Mouse (Mus musculus) forebrain, embryonic 14.5 days (tissue): Measurements from ENCODE around the gene Agr2. TPM values are rescaled to one million over a fixed set of nuclear protein-coding genes. Genes with fewer than 3 reads are reported as not detected.
A peak's percentile ranks its signal among the peaks of the same experiment; 100 is the strongest.

ENCODE experiments used
- ATAC-seq: fragments of 200-750 bp; cut with Nextera tagmentation; 2 replicates; pipeline ENCODE4 v1.8.0; 2017; ENCODE audit warnings: mild to moderate bottlenecking, moderate library complexity
- DNase-seq: peaks from one replicate; pipeline ENCODE4 v3.0.0-alpha.2; 2015; ENCODE audit warnings: low spot score
- H3K27ac ChIP-seq: fragments of 300-500 bp; sonication (generic); 2 replicates; pipeline ENCODE4 v1.5.1; 2014; ENCODE audit warnings: low read depth, mild to moderate bottlenecking, control low read depth, low read length, moderate library complexity
- H3K27me3 ChIP-seq: fragments of 300-500 bp; sonication (generic); replicated peaks from 2 replicates; pipeline ENCODE4 v1.6.1; 2014; ENCODE audit warnings: low read length, control low read depth, mixed read lengths; ENCODE audit not compliant: control insufficient read depth, insufficient read depth
- H3K36me3 ChIP-seq: fragments of 300-500 bp; sonication (generic); 2 replicates; pipeline ENCODE4 v1.6.1; 2014; ENCODE audit warnings: low read length, control low read depth; ENCODE audit not compliant: control insufficient read depth, insufficient read depth
- H3K4me1 ChIP-seq: fragments of 300-500 bp; sonication (generic); 2 replicates; pipeline ENCODE4 v1.6.1; 2014; ENCODE audit warnings: antibody characterized with exemption, low read length, control low read depth; ENCODE audit not compliant: control insufficient read depth, insufficient read depth
- H3K4me2 ChIP-seq: fragments of 300-500 bp; sonication (generic); 2 replicates; pipeline ENCODE4 v1.6.1; 2014; ENCODE audit warnings: mild to moderate bottlenecking, control low read depth, low read length
- H3K4me3 ChIP-seq: fragments of 300-500 bp; sonication (generic); 2 replicates; pipeline ENCODE4 v1.5.1; 2014; ENCODE audit warnings: low read depth, low read length, control low read depth
- H3K9ac ChIP-seq: fragments of 300-500 bp; sonication (generic); 2 replicates; pipeline ENCODE4 v1.6.1; 2014; ENCODE audit warnings: mild to moderate bottlenecking, low read length, control low read depth, moderate library complexity
- H3K9me3 ChIP-seq: fragments of 300-500 bp; sonication (generic); replicated peaks from 2 replicates; pipeline ENCODE4 v1.6.1; 2016; ENCODE audit warnings: low read length, control low read depth, mixed read lengths; ENCODE audit not compliant: control insufficient read depth
- WGBS: fragments of 180-500 bp; shearing (Covaris S2); extraction: QIAGEN DNeasy Blood & Tissue Kit; methylation state at CpG from one replicate; pipeline ENCODE4 v1.1.7; 2014; 5-methylcytosine and 5-hydroxymethylcytosine counted together
- polyA plus RNA-seq: library from polyadenylated mRNA; unstranded; fragments of >200 nt; fragmentation: Nextera tagmentation; extraction: Ambion mirVana; gene quantifications from 2 replicates; pipeline ENCODE4 v1.2.1, GENCODE M21; 2014

Agr2 gene
- polyA plus RNA-seq, 1 experiment from 2014 or later, result not detected

GRCm38 (mm10) chr12:36017791-36018190, 25.1 kb downstream of the Agr2 start:
- Histone ChIP-seq H3K27me3 (no peaks in the 10 kb centered on the region), H3K4me1 (no peaks in the 10 kb centered on the region), H3K4me2 (no peak overlapping the region), H3K4me3 (no peak overlapping the region), H3K36me3 (peaks cover 52% of the 10 kb centered on the region), H3K9me3 (no peaks in the 10 kb centered on the region), H3K9ac (no peak overlapping the region), H3K27ac (no peak overlapping the region)
- 84% methylated on average over 2 of the region's 2 CpGs for WGBS
- no peak for ATAC-seq
- no peak for DNase-seq

GRCm38 (mm10) chr12:36019572-36019971, 26.9 kb downstream of the Agr2 start:
- Histone ChIP-seq H3K4me1 (no peaks in the 10 kb centered on the region), H3K9me3 (no peaks in the 10 kb centered on the region), H3K27me3 (no peaks in the 10 kb centered on the region), H3K4me3 (no peak overlapping the region), H3K4me2 (no peak overlapping the region), H3K27ac (no peak overlapping the region), H3K9ac (no peak overlapping the region), H3K36me3 (peaks cover 51% of the 10 kb centered on the region)
- 95% methylated on average over 4 of the region's 4 CpGs for WGBS
- no peak for DNase-seq
- ATAC-seq, result no peak

- Histone ChIP-seq H3K9me3 (no peaks in the 10 kb centered on the region), H3K36me3 (peaks cover 46% of the 10 kb centered on the region), H3K27me3 (no peaks in the 10 kb centered on the region), H3K4me2 (no peak overlapping the region), H3K9ac (no peak overlapping the region), H3K4me3 (no peak overlapping the region), H3K4me1 (no peaks in the 10 kb centered on the region), H3K27ac (no peak overlapping the region)
- ATAC-seq (no peak), DNase-seq (no peak)
- WGBS, result 92% methylated on average over 3 of the region's 3 CpGs
These were observed 27.4 kb downstream of the Agr2 start for GRCm38 (mm10) chr12:36020081-36020480.

GRCm38 (mm10) chr12:36020710-36021109, 28.0 kb downstream of the Agr2 start:
- ATAC-seq, result no peak
- H3K4me2 ChIP-seq, result no peak overlapping the region
- no peak overlapping the region for H3K27ac ChIP-seq
- WGBS, result 78% methylated on average over 2 of the region's 2 CpGs
- H3K36me3 ChIP-seq, result peaks cover 40% of the 10 kb centered on the region
- no peaks in the 10 kb centered on the region for H3K9me3 ChIP-seq
- H3K27me3 ChIP-seq, result no peaks in the 10 kb centered on the region
- H3K9ac ChIP-seq, result no peak overlapping the region
- DNase-seq, result no peak
- H3K4me1 ChIP-seq, result no peaks in the 10 kb centered on the region
- no peak overlapping the region for H3K4me3 ChIP-seq

- ATAC-seq, result peak; percentile 16; the same call in 1 of the 2 replicates
- Histone ChIP-seq H3K4me1 (no peaks in the 10 kb centered on the region), H3K9ac (no peak overlapping the region), H3K27me3 (no peaks in the 10 kb centered on the region), H3K36me3 (peaks cover 2% of the 10 kb centered on the region; the same call in 1 of the 2 replicates), H3K4me3 (no peak overlapping the region), H3K27ac (no peak overlapping the region), H3K4me2 (no peak overlapping the region), H3K9me3 (no peaks in the 10 kb centered on the region)
- 90% methylated on average over 4 of the region's 4 CpGs for WGBS
- no peak for DNase-seq
These were observed 33.4 kb downstream of the Agr2 start for GRCm38 (mm10) chr12:36026126-36026525.

- H3K4me3 ChIP-seq, result no peak overlapping the region
- H3K27ac ChIP-seq, result no peak overlapping the region
- H3K36me3 ChIP-seq, result no peaks in the 10 kb centered on the region
- no peaks in the 10 kb centered on the region for H3K4me1 ChIP-seq
- H3K9me3 ChIP-seq, result no peaks in the 10 kb centered on the region
- H3K27me3 ChIP-seq, result no peaks in the 10 kb centered on the region
- H3K9ac ChIP-seq, result no peak overlapping the region
- WGBS, result 88% methylated on average over 2 of the region's 2 CpGs
- no peak overlapping the region for H3K4me2 ChIP-seq
- ATAC-seq (no peak), DNase-seq (no peak)
These were observed 34.5 kb downstream of the Agr2 start for GRCm38 (mm10) chr12:36027171-36027570.

- H3K9ac ChIP-seq, result no peak overlapping the region
- H3K27me3 ChIP-seq, result no peaks in the 10 kb centered on the region
- no peak overlapping the region for H3K27ac ChIP-seq
- DNase-seq (no peak), ATAC-seq (no peak)
- no peaks in the 10 kb centered on the region for H3K36me3 ChIP-seq
- 78% methylated on average over 5 of the region's 5 CpGs for WGBS
- peaks cover 3% of the 10 kb centered on the region for H3K9me3 ChIP-seq
- no peaks in the 10 kb centered on the region for H3K4me1 ChIP-seq
- H3K4me2 ChIP-seq, result no peak overlapping the region
- no peak overlapping the region for H3K4me3 ChIP-seq
These were observed 36.4 kb downstream of the Agr2 start for GRCm38 (mm10) chr12:36028968-36029645.

- no peak for ATAC-seq
These were observed 37.0 kb downstream of the Agr2 start for GRCm38 (mm10) chr12:36029687-36030086.

GRCm38 (mm10) chr12:36030660-36031363, 38.1 kb downstream of the Agr2 start:
- ATAC-seq, result no peak
- Histone ChIP-seq H3K4me3 (no peak overlapping the region), H3K4me1 (no peaks in the 10 kb centered on the region), H3K27ac (no peak overlapping the region), H3K4me2 (no peak overlapping the region), H3K27me3 (no peaks in the 10 kb centered on the region), H3K36me3 (no peaks in the 10 kb centered on the region), H3K9ac (no peak overlapping the region), H3K9me3 (peaks cover 9% of the 10 kb centered on the region)
- no peak for DNase-seq
- 91% methylated on average over 12 of the region's 12 CpGs for WGBS

More at GRCm38 (mm10) chr12:36029687-36030086, 37.0 kb downstream of the Agr2 start:
- no peak overlapping the region for H3K4me3 ChIP-seq
- no peak overlapping the region for H3K27ac ChIP-seq
- H3K4me2 ChIP-seq, result no peak overlapping the region
- H3K36me3 ChIP-seq, result no peaks in the 10 kb centered on the region
- H3K4me1 ChIP-seq, result no peaks in the 10 kb centered on the region
- WGBS, result 84% methylated on average over 4 of the region's 6 CpGs
- no peak for DNase-seq
- H3K9me3 ChIP-seq, result peaks cover 3% of the 10 kb centered on the region
- no peak overlapping the region for H3K9ac ChIP-seq
- H3K27me3 ChIP-seq, result no peaks in the 10 kb centered on the region
